Mouse (Mus musculus) liver, embryonic 12.5 days (tissue): ENCODE measurements around the gene Nos3. TPM values are rescaled to one million over a fixed set of nuclear protein-coding genes. Genes with fewer than 3 reads are reported as not detected.

ENCODE experiments used
- ATAC-seq: fragments of 200-750 bp; cut with Nextera tagmentation; 2 replicates; pipeline ENCODE4 v1.8.0; 2017; ENCODE audit warnings: moderate number of reproducible peaks, mild to moderate bottlenecking, moderate library complexity
- H3K27ac ChIP-seq: fragments of 300-500 bp; sonication (generic); 2 replicates; pipeline ENCODE4 v1.5.1; 2016; ENCODE audit warnings: mild to moderate bottlenecking
- H3K27me3 ChIP-seq: fragments of 300-500 bp; sonication (generic); replicated peaks from 2 replicates; pipeline ENCODE4 v1.6.1; 2016; ENCODE audit warnings: mild to moderate bottlenecking, moderate library complexity
- H3K36me3 ChIP-seq: fragments of 300-500 bp; sonication (generic); 2 replicates; pipeline ENCODE4 v1.6.1; 2016; ENCODE audit warnings: mild to moderate bottlenecking, moderate library complexity
- H3K4me1 ChIP-seq: fragments of 300-500 bp; sonication (generic); 2 replicates; pipeline ENCODE4 v1.6.1; 2016
- H3K4me2 ChIP-seq: fragments of 300-500 bp; sonication (generic); 2 replicates; pipeline ENCODE4 v1.6.1; 2016; ENCODE audit warnings: mild to moderate bottlenecking, moderate library complexity
- H3K4me3 ChIP-seq: fragments of 300-500 bp; sonication (generic); 2 replicates; pipeline ENCODE4 v1.5.1; 2016; ENCODE audit warnings: mild to moderate bottlenecking, moderate library complexity
- H3K9ac ChIP-seq: fragments of 300-500 bp; sonication (generic); 2 replicates; pipeline ENCODE4 v1.6.1; 2016; ENCODE audit warnings: mild to moderate bottlenecking, moderate library complexity
- H3K9me3 ChIP-seq: fragments of 300-500 bp; sonication (generic); replicated peaks from 2 replicates; pipeline ENCODE4 v1.6.1; 2016; ENCODE audit warnings: mild to moderate bottlenecking, moderate library complexity
- WGBS: fragments of 180-500 bp; shearing (Covaris S2); methylation state at CpG from one replicate; pipeline ENCODE4 v1.1.7; 2016; ENCODE audit not compliant: insufficient replicate concordance; 5-methylcytosine and 5-hydroxymethylcytosine counted together
- polyA plus RNA-seq: library from polyadenylated mRNA; unstranded; fragments of >200 nt; fragmentation: Nextera tagmentation; extraction: Ambion mirVana; gene quantifications from 2 replicates; pipeline ENCODE4 v1.2.1, GENCODE M21; 2016

Nos3 gene
- polyA plus RNA-seq, 1 experiment from 2014 or later, result 4.9 TPM

GRCm38 (mm10) chr5:24360792-24361454 is 3.7 kb upstream of the Nos3 start:
- Histone ChIP-seq H3K4me1 (peaks cover 12% of the 10 kb centered on the region; the same call in 1 of the 2 replicates), H3K4me3 (no peak overlapping the region), H3K9me3 (no peaks in the 10 kb centered on the region), H3K9ac (no peak overlapping the region), H3K4me2 (no peak overlapping the region), H3K27ac (no peak overlapping the region), H3K27me3 (peaks cover 71% of the 10 kb centered on the region), H3K36me3 (no peaks in the 10 kb centered on the region)
- 0% methylated on average over 7 of the region's 7 CpGs for WGBS
- peak; percentile 43; the same call in 1 of the 2 replicates for ATAC-seq

GRCm38 (mm10) chr5:24363467-24363866 is 1.1 kb upstream of the Nos3 start:
- Histone ChIP-seq H3K36me3 (no peaks in the 10 kb centered on the region), H3K27ac (no peak overlapping the region), H3K9ac (no peak overlapping the region), H3K27me3 (peaks cover 76% of the 10 kb centered on the region), H3K4me1 (peaks cover 12% of the 10 kb centered on the region; the same call in 1 of the 2 replicates), H3K4me3 (no peak overlapping the region), H3K4me2 (no peak overlapping the region), H3K9me3 (no peaks in the 10 kb centered on the region)
- 65% methylated on average over 2 of the region's 2 CpGs for WGBS
- ATAC-seq, result no peak

- no peaks in the 10 kb centered on the region for H3K36me3 ChIP-seq
- H3K4me1 ChIP-seq, result peaks cover 12% of the 10 kb centered on the region; the same call in 1 of the 2 replicates
- no peak overlapping the region for H3K27ac ChIP-seq
- peaks cover 74% of the 10 kb centered on the region for H3K27me3 ChIP-seq
- H3K4me3 ChIP-seq, result no peak overlapping the region
- no peak overlapping the region for H3K9ac ChIP-seq
- WGBS, result 37% methylated on average over 3 of the region's 3 CpGs
- no peak overlapping the region for H3K4me2 ChIP-seq
- no peaks in the 10 kb centered on the region for H3K9me3 ChIP-seq
- ATAC-seq, result no peak
Observed at GRCm38 (mm10) chr5:24364061-24364460, 549 bp upstream of the Nos3 start.

GRCm38 (mm10) chr5:24364963-24365362 is 353 bp downstream of the Nos3 start:
- 44% methylated on average over 10 of the region's 10 CpGs for WGBS
- Histone ChIP-seq H3K4me2 (peak overlapping the region; percentile 1; the same call in 1 of the 2 replicates), H3K9ac (no peak overlapping the region), H3K4me1 (peaks cover 12% of the 10 kb centered on the region; the same call in 1 of the 2 replicates), H3K9me3 (no peaks in the 10 kb centered on the region), H3K4me3 (peak overlapping the region; percentile 2; the same call in 1 of the 2 replicates), H3K27ac (no peak overlapping the region), H3K36me3 (no peaks in the 10 kb centered on the region), H3K27me3 (peaks cover 75% of the 10 kb centered on the region)
- ATAC-seq, result no peak

GRCm38 (mm10) chr5:24365528-24365927 is 918 bp downstream of the Nos3 start:
- peaks cover 75% of the 10 kb centered on the region for H3K27me3 ChIP-seq
- no peak overlapping the region for H3K27ac ChIP-seq
- H3K36me3 ChIP-seq, result no peaks in the 10 kb centered on the region
- no peaks in the 10 kb centered on the region for H3K9me3 ChIP-seq
- peak overlapping the region; percentile 2; the same call in 1 of the 2 replicates for H3K4me3 ChIP-seq
- 0 out of 2 replicates have a peak overlapping the region, but pooled peaks have one; percentile 1 for H3K4me2 ChIP-seq
- H3K4me1 ChIP-seq, result peaks cover 12% of the 10 kb centered on the region; the same call in 1 of the 2 replicates
- H3K9ac ChIP-seq, result no peak overlapping the region
- WGBS, result 6% methylated on average over 5 of the region's 5 CpGs
- ATAC-seq, result no peak

GRCm38 (mm10) chr5:24366426-24366825 is 1.8 kb downstream of the Nos3 start:
- Histone ChIP-seq H3K9me3 (no peaks in the 10 kb centered on the region), H3K4me1 (peaks cover 12% of the 10 kb centered on the region; the same call in 1 of the 2 replicates), H3K36me3 (no peaks in the 10 kb centered on the region), H3K4me2 (no peak overlapping the region), H3K9ac (no peak overlapping the region), H3K27me3 (peaks cover 79% of the 10 kb centered on the region), H3K27ac (no peak overlapping the region), H3K4me3 (no peak overlapping the region)
- ATAC-seq, result no peak
- 58% methylated on average over 9 of the region's 9 CpGs for WGBS

- H3K9ac ChIP-seq, result no peak overlapping the region
- 74% methylated on average over 9 of the region's 9 CpGs for WGBS
- no peaks in the 10 kb centered on the region for H3K36me3 ChIP-seq
- H3K27ac ChIP-seq, result no peak overlapping the region
- H3K4me3 ChIP-seq, result no peak overlapping the region
- H3K27me3 ChIP-seq, result peaks cover 63% of the 10 kb centered on the region
- H3K9me3 ChIP-seq, result no peaks in the 10 kb centered on the region
- no peak for ATAC-seq
- peaks cover 11% of the 10 kb centered on the region; the same call in 1 of the 2 replicates for H3K4me1 ChIP-seq
- H3K4me2 ChIP-seq, result no peak overlapping the region
Observed at GRCm38 (mm10) chr5:24369767-24370166, 5.2 kb downstream of the Nos3 start.

GRCm38 (mm10) chr5:24373807-24374206 is 9.2 kb downstream of the Nos3 start:
- Histone ChIP-seq H3K9ac (no peak overlapping the region), H3K27me3 (peaks cover 50% of the 10 kb centered on the region; the same call in 1 of the 2 replicates), H3K4me1 (no peaks in the 10 kb centered on the region), H3K4me3 (no peak overlapping the region), H3K36me3 (no peaks in the 10 kb centered on the region), H3K4me2 (no peak overlapping the region), H3K9me3 (no peaks in the 10 kb centered on the region), H3K27ac (no peak overlapping the region)
- 67% methylated on average over 5 of the region's 5 CpGs for WGBS
- no peak for ATAC-seq

GRCm38 (mm10) chr5:24374216-24374615 is 9.6 kb downstream of the Nos3 start:
- Histone ChIP-seq H3K4me1 (no peaks in the 10 kb centered on the region), H3K27me3 (peaks cover 50% of the 10 kb centered on the region; the same call in 1 of the 2 replicates), H3K9ac (no peak overlapping the region), H3K36me3 (no peaks in the 10 kb centered on the region), H3K27ac (no peak overlapping the region), H3K4me3 (no peak overlapping the region), H3K4me2 (no peak overlapping the region), H3K9me3 (no peaks in the 10 kb centered on the region)
- 64% methylated on average over 6 of the region's 6 CpGs for WGBS
- no peak for ATAC-seq

- 58% methylated on average over 7 of the region's 7 CpGs for WGBS
- H3K36me3 ChIP-seq, result no peaks in the 10 kb centered on the region
- H3K27ac ChIP-seq, result no peak overlapping the region
- no peak overlapping the region for H3K9ac ChIP-seq
- H3K27me3 ChIP-seq, result peaks cover 52% of the 10 kb centered on the region
- no peaks in the 10 kb centered on the region for H3K9me3 ChIP-seq
- H3K4me3 ChIP-seq, result no peak overlapping the region
- no peak for ATAC-seq
- H3K4me1 ChIP-seq, result no peaks in the 10 kb centered on the region
- H3K4me2 ChIP-seq, result no peak overlapping the region
Observed at GRCm38 (mm10) chr5:24374666-24375328, 10.2 kb downstream of the Nos3 start.

- Histone ChIP-seq H3K9ac (no peak overlapping the region), H3K4me2 (no peak overlapping the region), H3K27ac (no peak overlapping the region), H3K4me3 (no peak overlapping the region), H3K4me1 (peaks cover 12% of the 10 kb centered on the region), H3K27me3 (peaks cover 58% of the 10 kb centered on the region), H3K36me3 (no peaks in the 10 kb centered on the region), H3K9me3 (no peaks in the 10 kb centered on the region)
- WGBS, result 55% methylated on average over 2 of the region's 2 CpGs
- ATAC-seq, result no peak
Observed at GRCm38 (mm10) chr5:24378700-24379099, 14.1 kb downstream of the Nos3 start.

GRCm38 (mm10) chr5:24379501-24379900 is 14.9 kb downstream of the Nos3 start:
- H3K27ac ChIP-seq, result no peak overlapping the region
- peaks cover 20% of the 10 kb centered on the region for H3K4me1 ChIP-seq
- ATAC-seq, result no peak
- H3K4me2 ChIP-seq, result no peak overlapping the region
- no peak overlapping the region for H3K4me3 ChIP-seq
- no peak overlapping the region for H3K9ac ChIP-seq
- WGBS, result 69% methylated on average over 4 of the region's 4 CpGs
- H3K27me3 ChIP-seq, result peaks cover 60% of the 10 kb centered on the region
- no peaks in the 10 kb centered on the region for H3K9me3 ChIP-seq
- no peaks in the 10 kb centered on the region for H3K36me3 ChIP-seq
